Mouse (Mus musculus) liver, embryonic 14.5 days (tissue): ENCODE results near the gene Ugp2.

Experiments used
- CTCF ChIP-seq: IDR thresholded peaks from 2 replicates; pipeline ENCODE4 v1.5.1; 2016; ENCODE audit warnings: antibody characterized with exemption, low read depth, control low read depth
- EP300 ChIP-seq: IDR thresholded peaks from 2 replicates; pipeline ENCODE4 v1.6.1; 2016; ENCODE audit warnings: antibody characterized with exemption, low read depth

- no peak for TF ChIP-seq CTCF
- no peak for TF ChIP-seq EP300
Measured at GRCm38 (mm10) chr11:21414911-21415381, 43.9 kb upstream of the Ugp2 start.
